Mouse (Mus musculus): ENCODE data around the gene Hist1h2br.

GRCm38 (mm10) chr13:21784311-21784710 lies 49.2 kb upstream of the Hist1h2br start:
- TF ChIP-seq CTCF (IDR thresholded peaks at IDR 0.05; ENCODE audit: borderline replicate concordance, insufficient read depth, low read depth, low read length) (no peak), POLR2A (IDR thresholded peaks at IDR 0.05; ENCODE audit: borderline replicate concordance, insufficient read depth, low read length) (no peak)

All from cerebellum, adult 2 months (tissue).